In the genomic region with DNA sequence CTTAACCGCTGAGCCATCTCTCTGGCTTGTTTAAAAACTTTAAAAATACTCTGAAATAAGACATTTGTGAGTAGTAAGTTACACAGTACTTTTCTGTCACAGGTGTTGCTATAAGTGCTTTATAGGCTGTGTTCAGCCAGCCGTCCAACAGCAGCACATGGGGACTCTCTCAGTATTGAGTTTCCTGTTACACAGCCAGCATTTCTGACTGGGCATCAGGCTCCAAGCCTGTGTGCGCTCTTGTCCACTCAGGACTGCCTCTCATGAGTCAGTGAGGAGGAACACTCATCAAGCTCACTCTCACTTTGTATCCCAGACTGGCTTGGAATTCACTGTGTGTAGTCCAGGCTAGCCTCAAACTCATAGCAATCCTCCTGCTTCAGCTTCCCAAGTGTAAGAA, we compare ENCODE assay signal across 29 mouse cellular contexts. TPM values are rescaled to one million over a fixed set of nuclear protein-coding genes. Genes with fewer than 3 reads are reported as not detected.
"Had no signal": no experiment of that assay in that cellular context is flagged by ENCODE, and none has a peak within 500 bp of the region (broad histone marks: within the 10 kb centered on the region; RNA-seq: fewer than 3 reads in every experiment).

No protein-coding gene starts in this region.

- H3K9me3 ChIP-seq: embryonic facial prominence, embryonic 10.5 days; embryonic facial prominence, embryonic 12.5 days; embryonic facial prominence, embryonic 13.5 days; embryonic facial prominence, embryonic 15.5 days; forebrain, embryonic 12.5 days; forebrain, embryonic 13.5 days; forebrain, embryonic 15.5 days had no signal

- H3K4me1 ChIP-seq: embryonic facial prominence, embryonic 12.5 days; embryonic facial prominence, embryonic 13.5 days; embryonic facial prominence, embryonic 15.5 days; forebrain, embryonic 12.5 days; forebrain, embryonic 13.5 days; forebrain, embryonic 15.5 days had no signal

- DNase-seq: cerebellum, adult 8-10 months; cerebellum, adult 9-10 months; cerebellum, adult 9-11 months; cerebellum, postnatal 10 days; cerebellum, postnatal 14 days; cerebellum, postnatal 25 days; cerebellum, postnatal 36 days; embryo, embryonic 11 days; forebrain, postnatal 0 days; gastrocnemius, postnatal 10 days; gastrocnemius, postnatal 14 days; gastrocnemius, postnatal 36 days; heart, adult 11 months; heart, adult 18-20 months; heart, adult 2 months had no signal

- H3K4me2 ChIP-seq: embryonic facial prominence, embryonic 12.5 days; embryonic facial prominence, embryonic 13.5 days; embryonic facial prominence, embryonic 15.5 days; forebrain, embryonic 12.5 days; forebrain, embryonic 13.5 days; forebrain, embryonic 15.5 days had no signal

- H3K9ac ChIP-seq: embryonic facial prominence, embryonic 12.5 days; embryonic facial prominence, embryonic 13.5 days; embryonic facial prominence, embryonic 15.5 days; forebrain, embryonic 12.5 days; forebrain, embryonic 13.5 days; forebrain, embryonic 15.5 days; forebrain, postnatal 0 days had no signal

- H3K4me3 ChIP-seq: embryonic facial prominence, embryonic 10.5 days; embryonic facial prominence, embryonic 12.5 days; embryonic facial prominence, embryonic 13.5 days; embryonic facial prominence, embryonic 15.5 days; erythroblast, embryonic 14.5 days; forebrain, embryonic 10.5 days; forebrain, embryonic 12.5 days; forebrain, embryonic 13.5 days; forebrain, embryonic 15.5 days; heart, adult 2 months had no signal

- H3K27ac ChIP-seq: embryonic facial prominence, embryonic 10.5 days; embryonic facial prominence, embryonic 12.5 days; embryonic facial prominence, embryonic 13.5 days; embryonic facial prominence, embryonic 15.5 days; forebrain, embryonic 10.5 days; forebrain, embryonic 12.5 days; forebrain, embryonic 13.5 days; forebrain, embryonic 15.5 days; heart, adult 2 months had no signal

- ATAC-seq: forebrain, embryonic 13.5 days; forebrain, embryonic 14.5 days; forebrain, embryonic 15.5 days; forebrain, embryonic 16.5 days; forebrain, postnatal 0 days had no signal

- H3K27me3 ChIP-seq: embryonic facial prominence, embryonic 12.5 days; embryonic facial prominence, embryonic 13.5 days; embryonic facial prominence, embryonic 15.5 days; forebrain, embryonic 12.5 days; forebrain, embryonic 13.5 days; forebrain, embryonic 15.5 days had no signal

RNA-seq across cellular contexts. Expression of a gene that starts 5.3 kb away (rescaled TPM):
- total RNA-seq: common myeloid progenitor, adult 5-6 weeks had no signal
- polyA plus RNA-seq: forebrain, embryonic 11.5 days had no signal

RNA-seq across cellular contexts. Expression of a gene that starts 18.6 kb away (rescaled TPM):
- total RNA-seq: common myeloid progenitor, adult 5-6 weeks had no signal

RNA-seq across cellular contexts. Expression of a gene that starts 38.2 kb away (rescaled TPM):
- total RNA-seq: common myeloid progenitor, adult 5-6 weeks; granulocyte monocyte progenitor cell, adult 5-6 weeks had no signal
- polyA plus RNA-seq: erythroblast, embryonic 14.5 days had no signal
